Mouse (Mus musculus) kidney, adult 18-20 months (tissue): ENCODE data around the gene Mrgpre.

Experiments used
- DNase-seq: peaks from one replicate; pipeline ENCODE4 v3.0.0; 2021

Mrgpre gene

DNA sequence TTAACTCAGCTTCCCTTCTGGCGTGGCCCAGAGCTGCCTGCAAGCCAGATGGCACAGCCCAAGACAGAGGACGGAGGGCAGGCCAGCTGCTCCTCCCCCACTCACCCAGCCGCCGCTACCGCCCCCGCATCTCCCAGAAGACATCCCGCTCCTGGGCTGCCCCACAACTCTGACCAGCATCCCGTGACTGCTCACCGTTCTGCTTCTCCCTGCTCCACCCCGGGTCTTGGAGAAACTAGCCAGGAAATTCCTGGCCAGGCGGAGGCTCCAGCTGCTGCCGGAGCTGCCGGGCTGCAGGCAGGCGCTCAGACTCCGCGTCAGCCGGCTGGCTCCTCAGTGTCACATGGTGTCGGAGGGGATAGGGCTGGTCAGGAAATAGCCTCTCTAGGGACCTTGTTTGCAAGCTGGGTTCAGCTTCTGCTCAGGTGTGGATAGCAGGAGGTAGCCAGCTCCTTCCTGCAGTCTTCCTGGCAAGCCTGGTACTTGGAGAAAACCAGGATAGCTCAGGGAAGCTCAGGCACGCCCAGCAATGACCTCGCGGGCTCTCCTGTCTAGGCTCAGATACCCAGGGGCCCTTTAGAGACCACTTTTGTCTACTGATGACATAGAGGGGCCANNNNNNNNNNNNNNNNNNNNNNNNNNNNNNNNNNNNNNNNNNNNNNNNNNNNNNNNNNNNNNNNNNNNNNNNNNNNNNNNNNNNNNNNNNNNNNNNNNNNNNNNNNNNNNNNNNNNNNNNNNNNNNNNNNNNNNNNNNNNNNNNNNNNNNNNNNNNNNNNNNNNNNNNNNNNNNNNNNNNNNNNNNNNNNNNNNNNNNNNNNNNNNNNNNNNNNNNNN, at the start of gene Mrgpre:
Gene Mrgpre, minus strand, starts transcription at position 505 of the 834 bp plus-strand sequence.
- peak; percentile 80 for DNase-seq

- no peak for DNase-seq
These were observed 49.4 kb upstream of the Mrgpre start for GRCm38 (mm10) chr7:143833581-143834190.

DNA sequence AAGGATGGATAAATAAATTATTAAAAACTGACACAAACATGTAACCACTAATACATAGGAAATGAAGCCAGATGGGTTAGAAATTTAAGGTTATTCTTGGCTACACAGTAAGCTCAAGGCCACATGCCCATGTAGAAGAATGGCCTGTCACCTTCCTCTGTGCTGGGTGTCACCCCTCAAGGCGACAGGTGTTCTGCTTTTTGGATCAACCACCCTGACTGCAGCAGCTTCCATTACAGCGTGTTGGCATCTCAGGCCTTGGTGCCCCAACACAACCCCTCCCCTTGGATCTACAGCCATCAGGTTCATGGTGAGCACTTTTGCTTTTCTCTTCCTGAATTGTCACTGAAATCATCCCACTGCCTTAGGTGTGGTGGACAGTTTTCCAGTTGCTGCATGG, 48.3 kb upstream of the Mrgpre start:
- no peak for DNase-seq

DNA sequence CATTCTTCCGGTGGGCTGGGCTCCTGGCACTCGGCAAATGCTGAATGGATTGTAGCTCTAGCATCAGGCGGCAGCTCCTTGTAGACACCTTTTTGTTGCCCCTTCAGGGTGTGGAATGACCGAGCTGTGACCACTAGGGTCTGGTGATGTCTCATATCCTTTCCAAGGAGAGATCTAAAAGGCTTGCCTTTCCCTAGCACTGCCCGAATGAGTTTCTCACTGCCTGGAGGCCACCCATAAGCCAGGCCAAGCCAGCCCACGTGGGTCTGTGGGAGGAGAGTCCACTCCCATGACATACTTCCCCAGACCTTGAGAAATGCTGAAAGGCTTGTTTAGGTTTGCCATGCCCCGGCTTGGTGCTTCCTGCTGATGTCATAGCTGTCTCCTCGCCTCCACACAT, 47.9 kb upstream of the Mrgpre start:
- no peak for DNase-seq

DNA sequence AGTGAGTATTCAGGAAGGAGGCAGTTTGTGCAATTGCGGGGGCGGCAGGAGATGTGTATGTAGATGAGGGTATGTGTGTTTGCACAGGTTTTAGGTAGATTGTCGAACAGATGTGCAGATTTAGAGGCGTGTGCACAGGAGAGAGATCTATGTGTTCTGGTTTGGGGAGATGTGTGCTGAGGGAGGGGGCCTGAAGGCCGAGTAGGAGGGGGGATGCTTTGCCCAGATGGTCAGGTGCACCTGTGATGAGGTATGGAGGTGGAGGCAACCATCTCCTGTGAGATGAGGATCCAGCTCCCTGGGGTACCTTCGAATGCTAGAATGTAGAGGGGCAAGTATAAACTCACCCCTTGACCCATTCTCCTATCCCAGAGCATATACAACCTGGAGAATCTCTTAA, 46.1 kb upstream of the Mrgpre start:
- no peak for DNase-seq

- DNase-seq, result peak; percentile 94
These were observed 45.4 kb upstream of the Mrgpre start for GRCm38 (mm10) chr7:143829504-143830331.

- DNase-seq, result no peak
These were observed 42.7 kb upstream of the Mrgpre start for GRCm38 (mm10) chr7:143826985-143827384.

- DNase-seq, result no peak
These were observed 38.9 kb upstream of the Mrgpre start for GRCm38 (mm10) chr7:143823266-143823605.

GRCm38 (mm10) chr7:143822375-143823265, 38.3 kb upstream of the Mrgpre start, which contains the start of the genes Nadsyn1 and Dhcr7:
TSS of gene Nadsyn1 (minus strand) at chr7:143822849.
TSS of gene Dhcr7 (plus strand) at chr7:143823145.
- DNase-seq, result peak; percentile 99

- no peak for DNase-seq
These were observed 36.9 kb upstream of the Mrgpre start for GRCm38 (mm10) chr7:143821241-143821640.

DNA sequence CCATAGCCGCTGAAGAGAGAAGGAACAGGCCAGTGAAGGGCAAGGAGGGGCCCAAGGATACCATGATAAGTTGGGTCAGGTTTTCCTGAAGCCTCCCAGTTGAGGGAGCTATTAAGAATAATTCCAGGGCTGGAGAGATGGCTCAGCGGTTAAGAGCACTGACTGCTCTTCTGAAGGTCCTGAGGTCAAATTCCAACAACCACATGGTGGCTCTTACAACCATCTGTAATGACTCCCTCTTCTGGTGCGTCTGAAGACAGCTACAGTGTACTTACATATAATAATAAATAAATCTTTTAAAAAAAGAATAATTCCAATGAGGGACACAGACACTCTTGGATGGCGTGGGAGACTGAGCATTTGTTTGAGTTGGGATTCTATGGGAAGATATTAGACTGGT, 34.9 kb upstream of the Mrgpre start:
- DNase-seq, result no peak

GRCm38 (mm10) chr7:143808909-143809308, 24.6 kb upstream of the Mrgpre start:
- DNase-seq, result peak; percentile 29

GRCm38 (mm10) chr7:143805199-143805624, 20.9 kb upstream of the Mrgpre start:
- no peak for DNase-seq

- no peak for DNase-seq
These were observed 17.1 kb upstream of the Mrgpre start for GRCm38 (mm10) chr7:143801195-143802065.

- no peak for DNase-seq
These were observed 16.5 kb upstream of the Mrgpre start for GRCm38 (mm10) chr7:143800770-143801169.

DNA sequence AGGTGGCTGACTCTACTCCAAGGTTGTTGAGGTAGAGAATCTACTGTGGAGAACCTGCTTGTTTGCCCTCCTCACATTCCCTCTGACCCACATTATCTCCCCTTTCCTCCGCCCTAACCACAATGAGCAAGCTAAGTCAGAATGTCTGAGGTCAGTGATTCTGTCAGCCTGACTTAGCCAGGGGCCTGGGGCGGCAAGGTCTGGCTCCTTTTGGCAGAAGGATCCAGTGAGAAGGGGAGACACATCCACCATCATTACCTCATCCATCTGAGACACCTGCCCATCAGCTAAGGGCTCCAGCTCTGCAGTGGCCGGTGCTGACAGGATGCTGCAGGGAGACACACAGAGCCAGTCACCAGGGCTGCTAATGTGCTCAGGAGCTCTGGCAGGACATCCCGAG, 14.5 kb upstream of the Mrgpre start:
- no peak for DNase-seq

GRCm38 (mm10) chr7:143793121-143793520, 8.8 kb upstream of the Mrgpre start:
- DNase-seq, result peak; percentile 75

DNA sequence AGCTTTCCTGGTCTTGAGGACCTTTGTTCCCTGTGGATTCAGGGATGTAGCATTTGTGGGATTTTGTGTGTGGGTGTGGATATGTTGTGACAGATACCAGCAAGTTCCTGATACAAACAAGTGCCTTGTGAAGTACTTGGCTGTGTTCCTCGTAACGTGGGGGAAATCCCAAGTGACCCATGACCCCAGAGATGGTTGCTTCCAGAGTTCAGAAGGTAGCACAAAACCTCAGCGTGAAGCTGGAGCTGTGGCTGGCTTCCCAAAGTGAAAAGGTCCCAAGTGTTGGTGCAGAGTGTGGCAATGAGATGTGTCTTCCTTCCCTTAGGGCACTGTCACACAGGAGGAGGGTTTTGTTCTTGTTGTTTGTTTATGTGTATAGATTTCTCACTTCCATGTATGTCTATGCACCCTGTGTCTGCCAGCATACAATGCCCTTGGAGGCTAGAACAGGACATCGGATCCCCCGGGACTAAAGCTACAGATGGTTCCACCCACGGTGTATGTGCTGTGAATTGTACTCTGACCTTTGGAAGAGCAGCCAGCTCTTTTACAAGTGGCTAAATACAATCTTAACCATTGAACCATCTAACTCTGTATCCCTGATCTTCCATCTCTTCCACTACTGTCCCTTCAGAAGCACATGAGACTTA, 8.2 kb upstream of the Mrgpre start:
- peak; percentile 45 for DNase-seq

DNA sequence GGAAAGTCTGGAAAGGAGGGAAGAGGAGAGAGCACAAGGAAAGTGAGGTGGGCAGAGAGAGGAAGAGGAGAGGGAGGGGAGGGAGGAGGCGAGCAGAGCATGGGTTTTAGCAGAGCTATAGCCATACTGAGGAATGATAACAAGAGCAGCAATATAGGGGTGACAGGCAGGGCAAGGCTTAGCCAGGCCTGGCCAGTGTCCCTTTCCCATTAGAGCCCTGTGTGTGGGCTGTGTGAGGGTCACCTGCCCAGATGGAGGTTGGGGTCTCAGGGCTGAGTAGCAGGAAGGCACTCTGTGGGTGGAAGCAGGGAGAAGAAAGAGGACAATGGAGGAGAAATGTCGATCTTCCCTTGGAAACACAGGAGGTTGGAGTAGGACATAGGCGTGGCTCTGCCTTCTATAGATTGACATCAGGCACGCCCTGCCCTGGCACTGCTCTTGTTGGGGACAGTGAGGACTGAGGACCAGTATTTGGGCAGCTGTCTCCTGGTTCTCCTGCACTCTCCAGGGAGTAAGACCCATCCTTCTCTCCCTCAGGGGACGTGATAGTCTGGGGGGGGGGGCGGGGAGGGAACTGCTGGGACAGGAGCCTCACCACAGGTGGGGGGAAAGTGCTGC, 813 bp downstream of the Mrgpre start:
- no peak for DNase-seq

GRCm38 (mm10) chr7:143777375-143777774, 6.9 kb downstream of the Mrgpre start:
- DNase-seq, result no peak
